Mouse (Mus musculus) heart, embryonic 11.5 days (tissue): Measurements from ENCODE around the gene Gpr15. TPM values are rescaled to one million over a fixed set of nuclear protein-coding genes. Genes with fewer than 3 reads are reported as not detected.

Experiments
- ATAC-seq: fragments of 200-750 bp; cut with Nextera tagmentation; replicated peaks from 2 replicates; pipeline ENCODE4 v1.8.0; 2017; ENCODE audit warnings: moderate library complexity; ENCODE audit not compliant: insufficient number of reproducible peaks, low FRiP score, low TSS enrichment
- H3K27ac ChIP-seq: fragments of 300-500 bp; sonication (generic); 2 replicates; pipeline ENCODE4 v1.5.1; 2014; ENCODE audit warnings: mild to moderate bottlenecking, low read depth, low read length
- H3K27me3 ChIP-seq: fragments of 300-500 bp; sonication (generic); 2 replicates; pipeline ENCODE4 v1.6.1; 2014; ENCODE audit warnings: mild to moderate bottlenecking, low read length, mixed read lengths; ENCODE audit not compliant: control insufficient read depth, insufficient read depth
- H3K36me3 ChIP-seq: fragments of 300-500 bp; sonication (generic); 2 replicates; pipeline ENCODE4 v1.6.1; 2014; ENCODE audit warnings: mild to moderate bottlenecking, low read length, moderate library complexity, mixed read lengths; ENCODE audit not compliant: control insufficient read depth, insufficient read depth
- H3K4me1 ChIP-seq: fragments of 300-500 bp; sonication (generic); 2 replicates; pipeline ENCODE4 v1.6.1; 2014; ENCODE audit warnings: low read length; ENCODE audit not compliant: control insufficient read depth, insufficient read depth
- H3K4me2 ChIP-seq: fragments of 300-500 bp; sonication (generic); 2 replicates; pipeline ENCODE4 v1.6.1; 2014; ENCODE audit warnings: mild to moderate bottlenecking, moderate library complexity
- H3K4me3 ChIP-seq: fragments of 300-500 bp; sonication (generic); 2 replicates; pipeline ENCODE4 v1.5.1; 2014; ENCODE audit warnings: low read depth, low read length
- H3K9ac ChIP-seq: fragments of 300-500 bp; sonication (generic); 2 replicates; pipeline ENCODE4 v1.6.1; 2014; ENCODE audit warnings: mild to moderate bottlenecking, low read depth, low read length, moderate library complexity
- H3K9me3 ChIP-seq: fragments of 300-500 bp; sonication (generic); replicated peaks from 2 replicates; pipeline ENCODE4 v1.6.1; 2016; ENCODE audit warnings: low read length; ENCODE audit not compliant: control insufficient read depth
- WGBS: fragments of 180-500 bp; shearing (Covaris S2); extraction: QIAGEN DNeasy Blood & Tissue Kit; methylation state at CpG from one replicate; pipeline ENCODE4 v1.1.7; 2014; ENCODE audit not compliant: insufficient replicate concordance; 5-methylcytosine and 5-hydroxymethylcytosine counted together
- polyA plus RNA-seq: library from polyadenylated mRNA; unstranded; fragments of >200 nt; fragmentation: Nextera tagmentation; extraction: Ambion mirVana; gene quantifications from 2 replicates; pipeline ENCODE4 v1.2.1, GENCODE M21; 2014

The Gpr15 gene
- polyA plus RNA-seq, 1 experiment from 2014 or later: not detected

DNA sequence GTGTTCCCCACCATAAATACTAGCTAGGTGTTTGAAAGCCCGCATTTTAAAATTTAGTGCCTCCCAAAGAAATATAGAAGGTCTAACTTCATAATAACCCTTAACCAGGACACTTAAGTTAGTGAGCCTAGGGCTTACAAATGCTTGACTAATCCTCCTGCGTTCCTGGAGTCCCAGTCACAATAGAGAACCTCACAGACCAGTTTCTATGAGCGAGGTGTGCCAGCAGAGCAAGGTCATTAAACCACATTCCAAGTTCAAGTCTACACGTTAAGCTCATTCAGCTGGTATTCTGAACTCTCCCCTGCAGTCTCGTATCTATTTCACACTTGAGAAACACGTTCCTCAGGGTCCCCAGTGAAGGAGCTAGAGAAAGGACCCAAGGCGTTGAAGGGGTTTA, 36.0 kb downstream of the Gpr15 start:
- no peak for ATAC-seq
- Histone ChIP-seq H3K27me3 (no peaks in the 10 kb centered on the region), H3K4me2 (no peak overlapping the region), H3K36me3 (peaks cover 8% of the 10 kb centered on the region), H3K9ac (no peak overlapping the region), H3K9me3 (no peaks in the 10 kb centered on the region), H3K4me3 (no peak overlapping the region), H3K4me1 (no peaks in the 10 kb centered on the region), H3K27ac (no peak overlapping the region)
- WGBS: 74% methylated on average over 7 of the region's 7 CpGs

DNA sequence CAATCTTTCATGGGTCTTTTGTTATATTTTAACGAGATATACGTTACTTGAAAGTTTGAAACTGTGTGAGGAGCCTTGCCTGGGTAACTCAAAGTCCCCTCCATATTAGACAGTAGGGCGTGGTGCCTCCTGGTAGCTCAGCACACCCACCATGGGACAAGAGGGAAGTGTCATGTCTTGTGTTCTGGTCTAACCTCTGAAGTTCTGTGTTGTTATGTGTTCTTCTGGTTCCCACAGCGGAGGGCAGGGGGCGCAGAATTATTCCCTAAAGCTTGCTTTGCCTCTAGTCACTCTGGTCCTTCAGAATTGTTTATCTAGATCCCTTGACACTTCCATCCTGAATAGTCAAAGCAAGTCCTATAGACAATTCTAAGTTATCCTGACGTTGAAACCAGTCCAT, 36.8 kb downstream of the Gpr15 start:
- WGBS: 89% methylated on average over 6 of the region's 6 CpGs
- H3K9me3 ChIP-seq: no peaks in the 10 kb centered on the region
- H3K4me3 ChIP-seq: no peak overlapping the region
- H3K27me3 ChIP-seq: no peaks in the 10 kb centered on the region
- no peak overlapping the region for H3K27ac ChIP-seq
- H3K9ac ChIP-seq: no peak overlapping the region
- no peaks in the 10 kb centered on the region for H3K4me1 ChIP-seq
- H3K4me2 ChIP-seq: no peak overlapping the region
- H3K36me3 ChIP-seq: peaks cover 10% of the 10 kb centered on the region
- ATAC-seq: no peak

- Histone ChIP-seq H3K9ac (no peak overlapping the region), H3K27me3 (no peaks in the 10 kb centered on the region), H3K4me3 (no peak overlapping the region), H3K4me1 (no peaks in the 10 kb centered on the region), H3K36me3 (peaks cover 18% of the 10 kb centered on the region), H3K4me2 (no peak overlapping the region), H3K27ac (no peak overlapping the region), H3K9me3 (no peaks in the 10 kb centered on the region)
- 51% methylated on average over 7 of the region's 7 CpGs for WGBS
- 0 out of 2 replicates have a peak, but pooled peaks have one; percentile 32 for ATAC-seq
Measured at GRCm38 (mm10) chr16:58678660-58679059, 40.2 kb downstream of the Gpr15 start.

DNA sequence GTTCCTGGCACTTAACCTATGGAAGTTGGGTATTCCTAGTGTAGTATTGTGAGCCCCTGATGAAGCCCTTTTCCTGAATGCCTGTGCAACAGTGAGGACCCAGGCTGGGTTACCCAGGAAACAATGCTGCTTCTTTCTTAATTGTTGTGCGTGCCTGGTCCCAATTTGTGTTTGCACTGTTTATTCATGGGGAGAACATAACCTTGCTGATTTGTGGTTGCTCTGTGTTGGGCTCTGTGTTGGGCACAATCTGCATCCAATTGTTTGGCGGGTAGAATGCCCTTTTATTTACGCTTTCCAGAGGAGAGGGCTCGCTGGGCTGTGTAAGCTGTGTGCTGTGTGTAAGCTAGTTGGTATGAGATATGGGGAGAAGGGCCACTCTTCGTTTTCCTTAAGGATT, 41.4 kb downstream of the Gpr15 start:
- Histone ChIP-seq H3K9me3 (no peaks in the 10 kb centered on the region), H3K4me1 (no peaks in the 10 kb centered on the region), H3K27ac (no peak overlapping the region), H3K4me3 (no peak overlapping the region), H3K27me3 (no peaks in the 10 kb centered on the region), H3K36me3 (peaks cover 18% of the 10 kb centered on the region), H3K4me2 (no peak overlapping the region), H3K9ac (no peak overlapping the region)
- ATAC-seq: no peak
- 88% methylated on average over 5 of the region's 5 CpGs for WGBS

DNA sequence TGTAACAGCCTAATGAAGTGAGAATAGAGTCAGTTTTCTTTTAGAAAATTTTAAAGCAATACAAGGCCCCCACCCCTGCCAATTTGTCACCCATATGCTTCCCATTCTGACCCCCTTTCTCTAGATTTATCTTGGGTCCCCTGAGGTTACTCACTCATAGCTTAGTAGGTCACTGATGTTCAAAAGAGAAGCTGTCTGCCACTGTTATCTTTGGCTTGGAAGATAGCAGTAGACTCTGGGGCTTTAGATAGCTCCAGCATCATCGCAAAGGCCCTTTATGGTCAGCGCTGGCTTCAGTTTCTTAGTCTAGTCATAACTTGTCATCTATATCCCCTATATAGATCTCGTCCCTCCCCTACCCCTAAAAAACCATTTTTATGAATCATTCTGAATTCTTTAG, 42.2 kb downstream of the Gpr15 start:
- 51% methylated on average over 3 of the region's 3 CpGs for WGBS
- no peaks in the 10 kb centered on the region for H3K4me1 ChIP-seq
- no peaks in the 10 kb centered on the region for H3K9me3 ChIP-seq
- no peak overlapping the region for H3K27ac ChIP-seq
- no peak overlapping the region for H3K4me3 ChIP-seq
- peaks cover 18% of the 10 kb centered on the region for H3K36me3 ChIP-seq
- H3K27me3 ChIP-seq: no peaks in the 10 kb centered on the region
- 0 out of 2 replicates have a peak, but pooled peaks have one; percentile 12 for ATAC-seq
- H3K9ac ChIP-seq: no peak overlapping the region
- H3K4me2 ChIP-seq: peak overlapping the region; percentile 6; the same call in 1 of the 2 replicates

GRCm38 (mm10) chr16:58676156-58676555, 42.7 kb downstream of the Gpr15 start:
- Histone ChIP-seq H3K27me3 (no peaks in the 10 kb centered on the region), H3K36me3 (peaks cover 15% of the 10 kb centered on the region), H3K4me2 (peak overlapping the region; percentile 6; the same call in 1 of the 2 replicates), H3K4me1 (no peaks in the 10 kb centered on the region), H3K9me3 (no peaks in the 10 kb centered on the region), H3K9ac (no peak overlapping the region), H3K4me3 (no peak overlapping the region), H3K27ac (no peak overlapping the region)
- ATAC-seq: no peak
- WGBS: 73% methylated on average over 7 of the region's 7 CpGs

GRCm38 (mm10) chr16:58675256-58675655, 43.6 kb downstream of the Gpr15 start:
- H3K27me3 ChIP-seq: no peaks in the 10 kb centered on the region
- 88% methylated on average over 13 of the region's 13 CpGs for WGBS
- H3K27ac ChIP-seq: no peak overlapping the region
- ATAC-seq: no peak
- H3K9me3 ChIP-seq: no peaks in the 10 kb centered on the region
- H3K9ac ChIP-seq: no peak overlapping the region
- H3K4me2 ChIP-seq: peak overlapping the region; percentile 40
- H3K4me3 ChIP-seq: no peak overlapping the region
- H3K36me3 ChIP-seq: peaks cover 13% of the 10 kb centered on the region
- H3K4me1 ChIP-seq: no peaks in the 10 kb centered on the region

- H3K4me2 ChIP-seq: peak overlapping the region; percentile 39
- peaks cover 13% of the 10 kb centered on the region for H3K36me3 ChIP-seq
- peak overlapping the region; percentile 10; the same call in 1 of the 2 replicates for H3K4me3 ChIP-seq
- no peak for ATAC-seq
- no peaks in the 10 kb centered on the region for H3K27me3 ChIP-seq
- no peak overlapping the region for H3K9ac ChIP-seq
- no peak overlapping the region for H3K27ac ChIP-seq
- H3K9me3 ChIP-seq: no peaks in the 10 kb centered on the region
- H3K4me1 ChIP-seq: peaks cover 7% of the 10 kb centered on the region; the same call in 1 of the 2 replicates
- WGBS: 90% methylated on average over 15 of the region's 15 CpGs
Measured at GRCm38 (mm10) chr16:58673811-58674410, 45.0 kb downstream of the Gpr15 start.

DNA sequence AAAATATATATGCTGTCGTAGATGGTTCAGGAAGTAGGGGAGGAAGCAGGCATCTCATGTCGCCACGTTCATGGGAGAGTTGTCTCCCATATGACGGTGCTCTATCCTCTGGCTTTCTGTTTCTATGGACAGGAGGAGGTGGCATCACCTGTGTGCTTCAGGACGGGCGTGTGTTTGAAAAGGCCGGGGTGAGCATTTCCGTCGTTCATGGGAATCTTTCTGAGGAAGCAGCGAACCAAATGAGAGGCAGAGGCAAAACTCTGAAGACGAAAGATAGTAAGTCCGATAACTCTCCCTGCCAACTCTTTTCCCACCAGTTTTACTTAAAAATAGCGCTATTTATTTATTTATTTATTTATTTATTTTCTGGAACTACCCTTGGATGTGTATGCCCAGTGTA, 46.5 kb downstream of the Gpr15 start:
- Histone ChIP-seq H3K4me2 (peak overlapping the region; percentile 12; the same call in 1 of the 2 replicates), H3K27ac (no peak overlapping the region), H3K9ac (peak overlapping the region; percentile 58; the same call in 1 of the 2 replicates), H3K4me3 (peak overlapping the region; percentile 97), H3K4me1 (peaks cover 7% of the 10 kb centered on the region; the same call in 1 of the 2 replicates), H3K27me3 (no peaks in the 10 kb centered on the region), H3K9me3 (no peaks in the 10 kb centered on the region), H3K36me3 (peaks cover 8% of the 10 kb centered on the region)
- 84% methylated on average over 13 of the region's 13 CpGs for WGBS
- no peak for ATAC-seq
